Mouse (Mus musculus) embryonic facial prominence, embryonic 15.5 days (tissue): ENCODE results near the gene Adh7. TPM values are rescaled to one million over a fixed set of nuclear protein-coding genes. Genes with fewer than 3 reads are reported as not detected.

Source experiments
- ATAC-seq: fragments of 200-750 bp; cut with Nextera tagmentation; 2 replicates; pipeline ENCODE4 v1.8.0; 2017; ENCODE audit warnings: low read depth, moderate TSS enrichment; ENCODE audit not compliant: insufficient number of reproducible peaks, low FRiP score, low TSS enrichment
- H3K27ac ChIP-seq: fragments of 300-500 bp; sonication (generic); replicated peaks from 2 replicates; pipeline ENCODE4 v1.5.1; 2015; ENCODE audit warnings: mild to moderate bottlenecking, inconsistent platforms
- H3K27me3 ChIP-seq: fragments of 300-500 bp; sonication (generic); 2 replicates; pipeline ENCODE4 v1.6.1; 2015; ENCODE audit warnings: inconsistent platforms
- H3K36me3 ChIP-seq: fragments of 300-500 bp; sonication (generic); 2 replicates; pipeline ENCODE4 v1.6.1; 2015; ENCODE audit warnings: mild to moderate bottlenecking, inconsistent platforms
- H3K4me1 ChIP-seq: fragments of 300-500 bp; sonication (generic); 2 replicates; pipeline ENCODE4 v1.6.1; 2015; ENCODE audit warnings: inconsistent platforms
- H3K4me2 ChIP-seq: fragments of 300-500 bp; sonication (generic); replicated peaks from 2 replicates; pipeline ENCODE4 v1.6.1; 2015; ENCODE audit warnings: mild to moderate bottlenecking, inconsistent platforms
- H3K4me3 ChIP-seq: fragments of 300-500 bp; sonication (generic); replicated peaks from 2 replicates; pipeline ENCODE4 v1.5.1; 2015; ENCODE audit warnings: mild to moderate bottlenecking, inconsistent platforms
- H3K9ac ChIP-seq: fragments of 300-500 bp; sonication (generic); 2 replicates; pipeline ENCODE4 v1.6.1; 2015; ENCODE audit warnings: inconsistent platforms
- H3K9me3 ChIP-seq: fragments of 300-500 bp; sonication (generic); replicated peaks from 2 replicates; pipeline ENCODE4 v1.6.1; 2016; ENCODE audit warnings: inconsistent platforms
- WGBS: fragments of 180-500 bp; shearing (Covaris S2); methylation state at CpG from one replicate; pipeline ENCODE4 v1.1.7; 2015; 5-methylcytosine and 5-hydroxymethylcytosine counted together
- polyA plus RNA-seq: library from polyadenylated mRNA; unstranded; fragments of >200 nt; fragmentation: Nextera tagmentation; extraction: Ambion mirVana; gene quantifications from 2 replicates; pipeline ENCODE4 v1.2.1, GENCODE M21; 2015

Gene Adh7
- polyA plus RNA-seq: 8.1 and 8.7 TPM in 2 replicates

GRCm38 (mm10) chr3:138217631-138218264 is at the start of gene Adh7:
Gene Adh7, plus strand, starts transcription at chr3:138217760.
- H3K4me3 ChIP-seq: no peak within 1 kb of the TSS
- H3K36me3 ChIP-seq: no peaks in the 10 kb centered on the region
- no peaks in the 10 kb centered on the region for H3K9me3 ChIP-seq
- H3K4me2 ChIP-seq: no peak within 1 kb of the TSS; the same call in 1 of the 2 replicates
- no peak within 1 kb of the TSS for H3K9ac ChIP-seq
- WGBS: 21% methylated on average over 10 of the region's 10 CpGs
- H3K27me3 ChIP-seq: no peaks in the 10 kb centered on the region
- peaks cover 18% of the 10 kb centered on the region; the same call in 1 of the 2 replicates for H3K4me1 ChIP-seq
- no peak for ATAC-seq
- peak within 1 kb of the TSS; percentile 85 for H3K27ac ChIP-seq

GRCm38 (mm10) chr3:138173291-138173690 is 44.3 kb upstream of the Adh7 start:
- Histone ChIP-seq H3K9me3 (no peaks in the 10 kb centered on the region), H3K27ac (no peak overlapping the region), H3K4me1 (no peaks in the 10 kb centered on the region), H3K27me3 (no peaks in the 10 kb centered on the region), H3K4me3 (no peak overlapping the region), H3K4me2 (no peak overlapping the region), H3K36me3 (no peaks in the 10 kb centered on the region), H3K9ac (no peak overlapping the region)
- no peak for ATAC-seq
- 79% methylated on average over 10 of the region's 10 CpGs for WGBS

- Histone ChIP-seq H3K4me3 (no peak overlapping the region), H3K9me3 (no peaks in the 10 kb centered on the region), H3K4me1 (no peaks in the 10 kb centered on the region), H3K36me3 (no peaks in the 10 kb centered on the region), H3K9ac (no peak overlapping the region), H3K27ac (no peak overlapping the region), H3K4me2 (no peak overlapping the region), H3K27me3 (no peaks in the 10 kb centered on the region)
- no peak for ATAC-seq
- WGBS: 71% methylated on average over 6 of the region's 6 CpGs
These were observed 42.0 kb upstream of the Adh7 start for GRCm38 (mm10) chr3:138175551-138175950.

GRCm38 (mm10) chr3:138182019-138182418 is 35.5 kb upstream of the Adh7 start:
- no peak for ATAC-seq
- H3K4me1 ChIP-seq: no peaks in the 10 kb centered on the region
- no peaks in the 10 kb centered on the region for H3K9me3 ChIP-seq
- H3K9ac ChIP-seq: no peak overlapping the region
- no peaks in the 10 kb centered on the region for H3K36me3 ChIP-seq
- WGBS: 86% methylated on average over 2 of the region's 2 CpGs
- H3K4me3 ChIP-seq: no peak overlapping the region
- no peak overlapping the region for H3K27ac ChIP-seq
- H3K27me3 ChIP-seq: no peaks in the 10 kb centered on the region
- no peak overlapping the region for H3K4me2 ChIP-seq

DNA sequence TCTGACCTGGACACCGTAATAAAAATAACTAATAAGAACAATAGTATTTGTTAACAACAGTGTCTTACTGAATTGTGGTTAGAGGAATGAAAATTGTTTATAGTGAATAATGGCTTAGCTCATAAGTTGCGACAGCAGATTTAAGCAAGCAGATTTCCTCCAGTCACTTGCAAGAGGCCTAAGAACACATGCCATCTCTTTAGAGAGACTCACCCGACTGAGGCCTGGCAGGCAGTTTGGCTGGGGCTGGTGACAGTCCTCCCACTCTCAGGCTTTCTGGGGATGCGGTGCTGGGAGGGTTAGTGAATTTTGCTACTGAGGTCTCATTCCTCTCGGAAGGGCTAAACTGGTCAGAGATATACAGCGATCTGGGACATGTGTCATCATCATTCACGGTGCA is 34.2 kb upstream of the Adh7 start:
- no peak for ATAC-seq
- H3K9me3 ChIP-seq: no peaks in the 10 kb centered on the region
- H3K27ac ChIP-seq: no peak overlapping the region
- no peak overlapping the region for H3K4me2 ChIP-seq
- 86% methylated on average over 7 of the region's 7 CpGs for WGBS
- H3K4me3 ChIP-seq: no peak overlapping the region
- H3K4me1 ChIP-seq: no peaks in the 10 kb centered on the region
- no peak overlapping the region for H3K9ac ChIP-seq
- no peaks in the 10 kb centered on the region for H3K36me3 ChIP-seq
- H3K27me3 ChIP-seq: no peaks in the 10 kb centered on the region

DNA sequence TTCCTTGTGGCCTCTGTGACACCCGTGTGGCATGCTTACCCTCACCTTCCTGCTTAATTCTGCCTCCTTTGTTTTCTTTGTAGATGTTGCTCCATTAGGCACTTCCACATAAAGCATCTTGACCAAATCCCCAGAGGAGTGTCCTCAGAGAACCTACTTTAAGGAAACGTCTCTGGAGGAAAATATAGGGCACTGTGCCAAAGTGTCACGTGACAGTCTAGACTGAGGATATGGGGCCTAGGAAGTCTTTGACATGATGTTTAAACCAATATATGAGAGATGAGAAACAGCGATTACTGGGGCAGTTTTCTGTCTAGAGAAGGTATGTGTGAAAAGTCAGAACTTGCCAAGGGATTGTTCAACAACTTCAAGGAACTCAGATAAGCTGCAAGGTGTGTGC is 32.3 kb upstream of the Adh7 start:
- no peak for ATAC-seq
- Histone ChIP-seq H3K4me1 (no peaks in the 10 kb centered on the region), H3K9ac (no peak overlapping the region), H3K27ac (no peak overlapping the region), H3K36me3 (no peaks in the 10 kb centered on the region), H3K27me3 (no peaks in the 10 kb centered on the region), H3K9me3 (no peaks in the 10 kb centered on the region), H3K4me3 (no peak overlapping the region), H3K4me2 (no peak overlapping the region)
- 48% methylated on average over 4 of the region's 4 CpGs for WGBS

GRCm38 (mm10) chr3:138185995-138186930 is 31.3 kb upstream of the Adh7 start:
- Histone ChIP-seq H3K27me3 (no peaks in the 10 kb centered on the region), H3K9me3 (no peaks in the 10 kb centered on the region), H3K4me2 (no peak overlapping the region), H3K4me3 (no peak overlapping the region), H3K9ac (no peak overlapping the region), H3K27ac (no peak overlapping the region), H3K4me1 (no peaks in the 10 kb centered on the region), H3K36me3 (no peaks in the 10 kb centered on the region)
- ATAC-seq: no peak
- 84% methylated on average over 26 of the region's 26 CpGs for WGBS

GRCm38 (mm10) chr3:138192260-138192659 is 25.3 kb upstream of the Adh7 start:
- peaks cover 3% of the 10 kb centered on the region for H3K4me1 ChIP-seq
- H3K27ac ChIP-seq: no peak overlapping the region
- no peaks in the 10 kb centered on the region for H3K27me3 ChIP-seq
- H3K9ac ChIP-seq: no peak overlapping the region
- H3K36me3 ChIP-seq: no peaks in the 10 kb centered on the region
- ATAC-seq: no peak
- H3K9me3 ChIP-seq: no peaks in the 10 kb centered on the region
- H3K4me2 ChIP-seq: no peak overlapping the region
- H3K4me3 ChIP-seq: no peak overlapping the region
- WGBS: 78% methylated on average over 7 of the region's 7 CpGs

- no peaks in the 10 kb centered on the region for H3K9me3 ChIP-seq
- ATAC-seq: no peak
- H3K9ac ChIP-seq: no peak within 1 kb of the TSS
- H3K4me3 ChIP-seq: no peak within 1 kb of the TSS
- peaks cover 12% of the 10 kb centered on the region for H3K4me1 ChIP-seq
- no peaks in the 10 kb centered on the region for H3K36me3 ChIP-seq
- H3K27ac ChIP-seq: no peak within 1 kb of the TSS
- H3K27me3 ChIP-seq: no peaks in the 10 kb centered on the region
- no peak within 1 kb of the TSS for H3K4me2 ChIP-seq
- WGBS: 81% methylated on average over 15 of the region's 15 CpGs
These were observed 23.8 kb upstream of the Adh7 start, which contains the start of gene 4930579F01Rik for GRCm38 (mm10) chr3:138193683-138194302. Gene 4930579F01Rik, minus strand, starts transcription at chr3:138193825.

- 67% methylated on average over 14 of the region's 14 CpGs for WGBS
- Histone ChIP-seq H3K27me3 (no peaks in the 10 kb centered on the region), H3K27ac (no peak overlapping the region), H3K9ac (no peak overlapping the region), H3K9me3 (no peaks in the 10 kb centered on the region), H3K4me3 (no peak overlapping the region), H3K4me1 (peaks cover 12% of the 10 kb centered on the region), H3K36me3 (no peaks in the 10 kb centered on the region), H3K4me2 (no peak overlapping the region; the same call in none of the 2 replicates)
- ATAC-seq: no peak; the same call in 1 of the 2 replicates
These were observed 20.5 kb upstream of the Adh7 start for GRCm38 (mm10) chr3:138197093-138197492.

- Histone ChIP-seq H3K9ac (no peak overlapping the region), H3K4me1 (peaks cover 12% of the 10 kb centered on the region), H3K4me3 (no peak overlapping the region), H3K27ac (no peak overlapping the region), H3K27me3 (no peaks in the 10 kb centered on the region), H3K4me2 (peak overlapping the region; percentile 37; the same call in 1 of the 2 replicates), H3K36me3 (no peaks in the 10 kb centered on the region), H3K9me3 (no peaks in the 10 kb centered on the region)
- ATAC-seq: no peak
- whole genome bisulfite sequencing: 48% methylated on average over 9 of the region's 9 CpGs
These were observed 20.0 kb upstream of the Adh7 start for GRCm38 (mm10) chr3:138197556-138197955.
